Mouse (Mus musculus) effector memory CD4-positive, alpha-beta T cell, adult 7 months (primary cell): Measurements from ENCODE around the gene Mapk8ip3. TPM values are rescaled to one million over a fixed set of nuclear protein-coding genes. Genes with fewer than 3 reads are reported as not detected.

ENCODE experiments used
- polyA plus RNA-seq: library from polyadenylated mRNA; unstranded; fragments of 100-300 nt; shearing (Covaris generic); gene quantifications from one replicate; pipeline ENCODE4 v1.2.1, GENCODE M21; 2017

Mapk8ip3 gene
- 50.7 TPM for polyA plus RNA-seq

DNA sequence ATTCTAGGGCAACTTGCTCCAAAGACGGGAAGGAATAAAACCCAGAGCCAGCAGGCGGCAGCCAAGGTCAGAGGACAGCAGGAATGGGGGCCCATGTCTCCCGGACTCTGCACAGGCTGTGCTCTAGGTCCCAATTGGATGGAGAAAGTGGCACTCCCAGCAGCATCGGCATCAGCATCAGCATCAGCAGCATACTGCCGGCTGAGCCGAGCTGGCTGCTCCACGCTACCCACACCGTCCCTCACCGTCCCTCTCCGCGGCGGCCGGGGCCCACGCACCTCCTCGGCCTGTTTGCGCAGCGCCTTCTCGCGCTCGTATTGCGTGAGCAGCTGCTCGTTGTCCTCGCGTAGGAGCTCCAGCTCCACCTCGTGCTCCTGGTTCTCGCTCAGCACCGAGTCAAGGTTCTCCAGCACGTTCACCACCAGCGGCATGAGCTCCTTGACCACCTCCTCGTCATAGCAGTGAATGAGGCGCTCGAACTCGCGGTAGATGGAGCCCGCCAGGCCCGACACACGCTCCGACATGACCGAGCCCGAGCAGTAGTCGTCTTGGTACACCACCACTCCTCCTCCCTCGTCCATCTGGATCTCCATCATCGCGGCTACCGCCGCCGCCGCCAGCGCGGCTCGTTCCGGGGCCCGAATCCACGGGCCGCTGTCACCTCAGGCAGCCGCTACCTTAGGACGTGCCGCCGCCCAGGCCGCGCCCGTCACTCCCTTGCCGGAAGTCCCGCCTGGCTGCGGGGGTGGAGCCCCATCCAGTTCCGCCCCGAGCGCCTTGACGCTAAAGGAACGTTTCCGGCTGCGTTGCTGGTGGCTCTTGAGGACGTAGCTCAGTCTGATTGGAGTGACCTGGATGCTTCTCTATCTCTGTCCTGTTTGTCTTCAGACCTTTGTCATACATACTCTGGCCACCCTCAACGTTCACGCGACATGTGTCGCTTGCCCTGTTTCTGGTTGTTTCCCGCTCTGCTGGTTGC, at the start of gene Mapk8ip3:
Gene Mapk8ip3, minus strand, starts transcription at position 719 of the 979 bp plus-strand sequence.

DNA sequence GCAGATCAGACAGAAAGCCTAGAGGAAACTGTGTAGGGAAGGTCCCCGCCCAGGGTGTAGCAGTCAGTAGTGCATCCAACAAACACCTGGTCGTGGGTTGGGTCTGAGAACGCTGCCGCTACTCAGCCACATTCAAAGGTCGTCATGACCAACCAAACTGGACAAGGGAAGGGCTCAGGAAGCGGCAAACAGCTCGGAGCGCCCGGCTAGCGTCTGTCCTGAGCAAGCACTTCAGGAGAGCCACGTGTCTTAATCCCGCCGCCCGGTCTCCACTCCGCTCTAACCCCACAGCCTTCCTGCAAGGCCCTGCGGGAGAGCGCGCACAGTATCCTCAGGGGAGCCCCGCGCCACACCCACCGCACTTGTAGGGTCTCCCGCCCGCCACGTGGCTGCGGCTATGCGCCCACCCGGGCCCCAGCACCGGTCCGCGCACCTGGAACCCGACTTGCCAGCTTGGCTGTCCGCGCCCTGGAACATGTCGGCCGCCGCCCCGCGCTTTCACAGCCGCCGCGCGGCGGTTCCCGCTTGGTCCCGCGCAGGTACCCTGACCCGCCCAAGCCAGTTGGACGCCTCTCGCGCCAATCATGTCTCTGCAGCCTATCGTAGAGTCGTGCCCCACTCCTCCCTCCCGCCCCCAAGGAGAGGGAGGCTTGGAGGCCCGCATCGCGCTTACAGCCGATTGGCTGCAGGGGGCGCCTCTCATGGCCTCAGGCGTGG, 23.5 kb upstream of the Mapk8ip3 start, which contains the start of gene Jpt2:
Gene Jpt2, minus strand, starts transcription at position 555 of the 717 bp plus-strand sequence.

DNA sequence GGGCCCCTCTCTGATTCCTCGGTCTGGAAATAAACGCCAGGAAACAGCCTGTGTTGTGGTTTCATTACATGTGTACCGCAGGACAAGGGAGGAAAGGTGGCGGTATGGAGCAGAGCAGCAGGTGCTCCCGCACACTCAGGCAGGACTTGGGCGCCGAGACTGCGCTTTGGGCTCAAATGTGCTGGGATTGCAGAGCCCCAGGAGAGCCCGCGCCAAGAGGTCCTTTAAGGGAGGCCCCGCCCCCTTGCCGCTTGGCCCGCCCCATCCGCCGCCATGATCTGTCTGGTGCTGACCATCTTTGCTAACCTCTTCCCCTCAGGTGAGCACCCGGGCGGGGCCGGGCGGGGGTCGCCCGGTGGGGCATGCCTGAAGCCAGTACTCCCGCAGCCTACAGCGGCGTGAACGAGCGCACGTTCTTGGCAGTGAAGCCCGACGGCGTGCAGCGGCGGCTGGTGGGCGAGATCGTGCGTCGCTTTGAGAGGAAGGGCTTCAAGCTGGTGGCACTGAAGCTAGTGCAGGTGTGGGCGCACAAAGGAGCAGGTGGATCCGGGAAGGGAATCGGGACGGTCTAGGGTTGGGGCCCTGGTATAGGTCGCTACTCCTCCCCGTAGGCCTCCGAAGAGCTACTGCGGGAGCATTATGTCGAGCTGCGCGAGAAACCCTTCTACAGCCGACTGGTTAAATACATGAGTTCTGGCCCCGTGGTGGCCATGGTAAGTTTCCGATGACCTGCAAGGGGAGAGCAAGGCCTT, 40.4 kb downstream of the Mapk8ip3 start, which contains the start of gene Nme3:
Gene Nme3, plus strand, starts transcription at position 260 of the 752 bp plus-strand sequence.

DNA sequence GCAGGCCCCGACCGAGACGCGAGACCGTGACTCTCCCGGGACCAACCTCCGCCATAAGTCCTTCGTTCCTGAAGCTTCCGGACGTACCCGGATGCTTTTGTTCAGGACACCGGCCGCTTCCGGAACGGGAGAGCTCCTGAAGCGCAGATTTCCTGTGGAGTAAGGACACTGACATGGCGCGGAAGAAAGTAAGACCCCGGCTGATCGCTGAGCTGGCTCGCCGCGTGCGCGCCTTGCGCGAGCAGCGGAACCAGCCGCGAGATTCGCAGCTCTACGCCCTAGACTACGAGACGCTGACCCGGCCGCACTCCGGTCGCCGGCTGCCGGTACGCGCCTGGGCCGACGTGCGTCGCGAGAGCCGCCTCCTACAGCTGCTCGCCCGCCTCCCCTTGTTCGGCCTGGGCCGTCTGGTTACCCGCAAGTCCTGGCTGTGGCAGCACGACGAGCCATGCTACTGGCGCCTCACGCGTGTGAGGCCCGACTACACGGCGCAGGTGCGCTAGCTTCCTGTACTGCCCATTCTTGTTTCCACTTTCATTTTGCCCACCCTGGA, 41.7 kb downstream of the Mapk8ip3 start, which contains the start of the genes Eme2 and Mrps34:
Gene Eme2, minus strand, starts transcription at position 93 of the 553 bp plus-strand sequence.
Gene Mrps34, plus strand, starts transcription at position 122 of the 553 bp plus-strand sequence.

DNA sequence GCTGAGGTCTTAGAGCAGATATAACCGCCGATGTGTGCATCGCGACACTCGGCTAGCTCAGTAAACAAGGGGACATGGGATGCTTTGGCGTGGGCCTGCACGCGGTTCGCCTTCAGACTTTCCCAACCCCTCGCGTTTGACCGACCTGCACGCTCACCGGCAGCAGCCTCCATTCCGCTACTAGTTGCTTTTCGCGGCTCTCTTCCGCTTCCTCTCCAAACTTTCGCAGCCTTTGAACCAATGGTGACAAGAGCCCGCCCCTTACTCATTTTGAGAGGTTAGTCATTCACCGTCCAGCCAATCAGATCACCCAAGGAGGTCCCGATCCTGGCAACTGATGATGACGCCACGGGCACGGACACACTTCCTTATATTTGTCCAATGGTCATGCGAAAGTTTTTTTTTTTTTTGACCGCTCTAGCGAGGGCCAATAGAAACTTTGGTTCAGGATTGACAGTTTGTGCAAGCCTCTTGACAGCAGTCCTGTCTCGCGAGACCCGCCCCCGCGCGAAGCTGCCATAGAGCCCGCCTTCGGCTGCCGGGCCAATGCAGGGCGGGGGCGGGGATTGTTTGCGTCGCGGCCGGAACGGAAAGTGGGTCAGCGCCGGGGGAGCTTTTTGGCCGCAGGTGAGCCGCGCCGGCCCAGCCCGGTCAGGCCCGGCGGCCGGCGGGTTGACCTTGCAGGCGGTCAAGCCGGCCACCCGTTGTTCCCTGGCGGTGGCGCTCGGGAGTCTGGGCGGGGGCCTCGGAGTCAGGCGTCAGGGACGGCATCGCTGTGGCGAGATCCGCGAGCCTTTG, 50.4 kb downstream of the Mapk8ip3 start, which contains the start of the genes Nubp2 and Spsb3:
Gene Nubp2, minus strand, starts transcription at position 216 of the 798 bp plus-strand sequence.
Gene Spsb3, plus strand, starts transcription at position 510 of the 798 bp plus-strand sequence.

DNA sequence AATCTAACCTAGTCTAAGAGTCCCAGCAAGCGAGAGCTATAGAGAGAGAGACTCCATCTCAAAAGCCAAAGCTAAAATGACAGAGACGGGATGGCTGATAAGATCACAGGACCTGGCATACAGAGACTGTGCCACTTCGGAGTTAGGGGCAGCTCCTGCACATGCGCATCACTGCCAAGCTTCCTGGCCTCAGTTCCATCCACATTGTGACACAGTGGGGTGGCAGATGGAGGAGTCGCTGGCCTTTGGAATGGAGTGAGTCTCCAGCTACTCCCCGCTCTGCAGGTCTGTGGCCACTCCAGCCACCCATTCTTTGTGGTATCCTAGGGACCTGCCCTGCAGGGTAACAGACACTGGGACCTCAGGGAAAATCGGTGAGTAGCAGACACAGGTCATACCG, 71.0 kb downstream of the Mapk8ip3 start, which contains the start of gene Igfals:
Gene Igfals, plus strand, starts transcription at position 222 of the 400 bp plus-strand sequence.

DNA sequence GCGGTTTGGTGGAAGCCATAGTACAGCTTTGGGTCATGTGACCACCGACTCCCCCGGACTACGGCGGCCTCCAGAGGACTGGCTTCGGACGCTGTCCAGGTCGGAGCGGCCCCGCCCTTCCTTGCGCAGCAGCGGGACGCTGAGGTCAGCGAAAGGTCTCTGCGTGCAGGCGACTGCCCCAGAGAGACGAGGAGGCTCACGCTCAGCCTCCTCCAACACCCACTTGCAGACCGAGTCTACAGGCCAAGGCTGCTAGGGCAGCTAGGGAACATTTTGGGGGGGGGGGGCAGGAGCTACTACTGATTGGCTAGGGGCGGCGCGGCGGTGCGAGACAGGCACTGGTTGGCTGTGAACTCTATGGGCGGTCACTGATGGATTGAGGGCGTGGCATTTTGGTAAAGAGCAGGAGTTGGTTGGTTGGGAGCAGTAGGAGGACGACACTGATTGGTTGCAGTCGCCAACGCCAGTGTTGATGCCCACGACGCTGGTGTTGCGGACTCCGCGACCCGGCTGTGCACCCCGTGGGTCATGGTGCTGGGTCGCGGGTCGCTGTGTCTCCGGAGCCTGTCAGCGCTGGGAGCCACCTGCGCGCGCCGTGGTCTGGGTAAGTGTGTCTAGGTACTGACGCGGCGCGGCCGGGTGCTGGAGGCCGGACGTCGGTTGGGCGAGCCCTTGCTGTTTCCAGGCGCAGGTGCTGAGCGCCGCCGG, 86.6 kb downstream of the Mapk8ip3 start, which contains the start of gene Fahd1:
Gene Fahd1, minus strand, starts transcription at position 300 of the 708 bp plus-strand sequence.

Other genes with a start within 250 kb of the Mapk8ip3 start
- 1.9 TPM for gene Syngr3, start 247.0 kb downstream of the Mapk8ip3 start, polyA plus RNA-seq
- 27.8 TPM for gene Gfer, start 240.8 kb downstream of the Mapk8ip3 start, polyA plus RNA-seq
- gene Noxo1, start 240.7 kb downstream of the Mapk8ip3 start, polyA plus RNA-seq: 2.1 TPM
- 45.0 TPM for gene Tbl3, start 229.3 kb downstream of the Mapk8ip3 start, polyA plus RNA-seq
- gene Rnf151, start 218.9 kb downstream of the Mapk8ip3 start, polyA plus RNA-seq: not detected
- gene Rps2, start 218.9 kb downstream of the Mapk8ip3 start, polyA plus RNA-seq: 933 TPM
- 150 TPM for gene Ndufb10, start 212.5 kb downstream of the Mapk8ip3 start, polyA plus RNA-seq
- not detected for gene Rpl3l, start 209.2 kb downstream of the Mapk8ip3 start, polyA plus RNA-seq
- gene Msrb1, start 200.3 kb downstream of the Mapk8ip3 start, polyA plus RNA-seq: 9.2 TPM
- not detected for gene Hs3st6, start 184.0 kb downstream of the Mapk8ip3 start, polyA plus RNA-seq
- not detected for gene Meiob, start 132.7 kb downstream of the Mapk8ip3 start, polyA plus RNA-seq
- gene Hagh, start 96.8 kb downstream of the Mapk8ip3 start, polyA plus RNA-seq: 30.3 TPM
- 0.34 TPM for gene Fahd1, start 86.6 kb downstream of the Mapk8ip3 start, polyA plus RNA-seq
- not detected for gene Igfals, start 71.0 kb downstream of the Mapk8ip3 start, polyA plus RNA-seq
- gene Nubp2, start 50.6 kb downstream of the Mapk8ip3 start, polyA plus RNA-seq: 65.8 TPM
- gene Spsb3, start 50.3 kb downstream of the Mapk8ip3 start, polyA plus RNA-seq: 82.4 TPM
- 22.2 TPM for gene Eme2, start 41.9 kb downstream of the Mapk8ip3 start, polyA plus RNA-seq
- 49.7 TPM for gene Mrps34, start 41.9 kb downstream of the Mapk8ip3 start, polyA plus RNA-seq
- 26.7 TPM for gene Nme3, start 40.5 kb downstream of the Mapk8ip3 start, polyA plus RNA-seq
- gene Jpt2, start 23.7 kb upstream of the Mapk8ip3 start, polyA plus RNA-seq: 23.0 TPM
- gene Cramp1l, start 78.8 kb upstream of the Mapk8ip3 start, polyA plus RNA-seq: 10.3 TPM
- gene Ift140, start 79.1 kb upstream of the Mapk8ip3 start, polyA plus RNA-seq: 15.0 TPM
- gene Tmem204, start 146.6 kb upstream of the Mapk8ip3 start, polyA plus RNA-seq: 0.29 TPM
- gene Telo2, start 179.0 kb upstream of the Mapk8ip3 start, polyA plus RNA-seq: 10.5 TPM
- 0.71 TPM for gene Ptx4, start 183.8 kb upstream of the Mapk8ip3 start, polyA plus RNA-seq
- gene Clcn7, start 196.4 kb upstream of the Mapk8ip3 start, polyA plus RNA-seq: 23.9 TPM
- gene Ccdc154, start 225.5 kb upstream of the Mapk8ip3 start, polyA plus RNA-seq: 0.26 TPM
- gene Gm38655, start 238.5 kb upstream of the Mapk8ip3 start, polyA plus RNA-seq: not detected
- 13.8 TPM for gene BC003965, start 247.6 kb upstream of the Mapk8ip3 start, polyA plus RNA-seq